Mouse (Mus musculus) erythroid progenitor cell, adult 5-6 weeks (primary cell): ENCODE data around the gene Il17rb. TPM values are rescaled to one million over a fixed set of nuclear protein-coding genes. Genes with fewer than 3 reads are reported as not detected.

ENCODE experiments used
- ATAC-seq: replicated peaks from 2 replicates; pipeline ENCODE4 v1.8.0; 2016; ENCODE audit warnings: moderate number of reproducible peaks, mild to moderate bottlenecking, moderate TSS enrichment, inconsistent platforms; ENCODE audit not compliant: poor library complexity, low FRiP score, severe bottlenecking
- total RNA-seq, 2 experiments: library from RNA; stranded (forward) in 1 of 2; stranded (reverse) in 1 of 2; fragments of 150-400 nt in 1 of 2; fragments of 186-747, 209-891 nt in 1 of 2; gene quantifications; 2 replicates each; pipeline versions ENCODE4 v1.2.3 to v1.2.4; 2015 to 2017; ENCODE audit warnings: low replicate concordance in 2 of 2

The Il17rb gene
- total RNA-seq, 2 experiments from 2014 or later = 0.42 to 3.1 TPM

GRCm38 (mm10) chr14:29971993-29972392, 36.7 kb downstream of the Il17rb start:
- no peak for ATAC-seq

GRCm38 (mm10) chr14:29971446-29971845, 37.2 kb downstream of the Il17rb start:
- no peak for ATAC-seq

GRCm38 (mm10) chr14:29968075-29968821, 40.4 kb downstream of the Il17rb start, which contains the start of gene Selenok:
Gene Selenok (plus strand): TSS chr14:29968308.
- ATAC-seq = peak; percentile 99

GRCm38 (mm10) chr14:29967611-29968010, 41.1 kb downstream of the Il17rb start:
- ATAC-seq = no peak

GRCm38 (mm10) chr14:29957393-29957792, 51.3 kb downstream of the Il17rb start:
- no peak for ATAC-seq

GRCm38 (mm10) chr14:29950805-29951204, 57.9 kb downstream of the Il17rb start:
- no peak for ATAC-seq

- ATAC-seq = no peak
Measured at GRCm38 (mm10) chr14:29946761-29947309, 61.9 kb downstream of the Il17rb start.

Other genes starting within 250 kb of the Il17rb start
- gene Selenok, start 40.6 kb downstream of the Il17rb start, total RNA-seq (2015; ENCODE audit: low replicate concordance) = 42.9 and 44.4 TPM in 2 replicates
- 66.3 and 108 TPM in 2 replicates for gene Selenok, start 40.6 kb downstream of the Il17rb start, total RNA-seq (2017; ENCODE audit: low replicate concordance)
- gene Actr8, start 30.6 kb downstream of the Il17rb start, total RNA-seq (2015; ENCODE audit: low replicate concordance) = 5.4 and 7.6 TPM in 2 replicates
- 4.0 and 9.2 TPM in 2 replicates for gene Actr8, start 30.6 kb downstream of the Il17rb start, total RNA-seq (2017; ENCODE audit: low replicate concordance)
- 4.3 and 8.4 TPM in 2 replicates for gene Chdh, start 127 bp upstream of the Il17rb start, total RNA-seq (2015; ENCODE audit: low replicate concordance)
- 1.8 and 4.2 TPM in 2 replicates for gene Chdh, start 127 bp upstream of the Il17rb start, total RNA-seq (2017; ENCODE audit: low replicate concordance)